Mouse (Mus musculus) bone marrow macrophage, adult 2 months (primary cell): ENCODE results near the gene Gm43552.
"Not testable (repeated sequence)": the region's sequence is repeated elsewhere in the genome, so short reads cannot be mapped to it uniquely, and the experiment has no call there.

Source experiments
- CTCF ChIP-seq: IDR thresholded peaks from 2 replicates; pipeline ENCODE4 v1.5.1; 2012; ENCODE audit warnings: low read depth, mild to moderate bottlenecking, low read length, moderate library complexity
- POLR2A ChIP-seq: IDR thresholded peaks from 2 replicates; pipeline ENCODE4 v1.6.1; 2012; ENCODE audit warnings: mild to moderate bottlenecking, low read depth, low read length, borderline replicate concordance

DNA sequence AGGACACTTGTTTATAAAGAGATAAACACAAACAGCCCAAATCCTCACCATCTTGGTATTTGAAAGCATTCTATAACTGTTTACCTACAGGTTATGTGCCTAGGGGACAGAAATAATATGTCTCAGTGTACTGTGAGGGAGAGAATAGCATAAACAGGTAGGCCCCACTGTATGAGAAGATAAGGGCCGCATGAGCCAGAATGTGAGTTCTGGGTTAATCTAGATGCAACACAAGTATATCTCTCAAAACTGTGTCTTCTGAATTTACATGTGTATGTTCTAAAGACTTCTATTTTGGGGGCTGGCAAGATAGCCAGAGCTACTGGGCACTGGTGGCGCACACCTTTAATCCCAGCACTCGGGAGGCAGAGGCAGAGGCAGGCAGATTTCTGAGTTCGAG lies 15.9 kb downstream of the Gm43552 start:
- not testable (repeated sequence) for TF ChIP-seq POLR2A, CTCF
